Mouse (Mus musculus): ENCODE data around the gene Eif6.

DNA sequence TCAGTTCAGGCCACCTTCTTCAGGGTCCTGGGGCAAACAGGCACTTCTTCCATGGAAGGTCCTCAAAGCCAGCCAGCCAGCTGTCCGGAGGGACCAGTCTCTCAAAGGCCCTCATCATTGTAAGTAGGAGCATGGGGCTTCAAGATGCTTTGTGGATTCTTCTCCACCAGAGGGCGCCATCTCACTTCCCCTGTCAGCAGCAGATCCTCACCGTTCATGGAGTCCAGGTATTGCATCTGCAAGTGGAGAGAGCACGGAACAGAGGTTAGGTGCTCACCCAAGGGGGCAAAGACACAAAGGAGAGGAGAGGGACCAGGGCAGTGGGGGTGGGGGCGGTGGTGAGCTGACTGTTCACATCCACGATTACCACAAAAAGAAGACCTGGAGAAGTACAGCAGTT lies 21.6 kb upstream of the Eif6 start:
- TF ChIP-seq CTCF (IDR thresholded peaks at IDR 0.05; ENCODE audit: extremely low read depth, insufficient read depth, low read length), result peak; percentile 91
- TF ChIP-seq POLR2A (IDR thresholded peaks at IDR 0.05; ENCODE audit: extremely low read depth, insufficient read depth, low read length), result no peak
